Mouse (Mus musculus) B cell, adult 2 months (primary cell): ENCODE data around the gene Bfar.
"Not testable (repeated sequence)": the region's sequence is repeated elsewhere in the genome, so short reads cannot be mapped to it uniquely, and the experiment has no call there.

Experiments
- DNase-seq, 2 experiments: peaks; one replicate each; pipeline ENCODE4 v3.0.0; 2022

Bfar gene

GRCm38 (mm10) chr16:13671685-13672385 lies at the start of gene Bfar, which contains the start of gene 3110001I22Rik:
TSS of gene Bfar (plus strand) at chr16:13671858.
TSS of gene 3110001I22Rik (plus strand) at chr16:13671929.
- DNase-seq, result peak; percentile 92

- DNase-seq, result no peak
Observed at GRCm38 (mm10) chr16:13628345-13628744, 43.3 kb upstream of the Bfar start.

- DNase-seq, result not testable (repeated sequence)
Observed at GRCm38 (mm10) chr16:13638198-13638597, 33.5 kb upstream of the Bfar start.

GRCm38 (mm10) chr16:13639508-13639907 lies 32.1 kb upstream of the Bfar start:
- peak; percentile 9 to 12 for DNase-seq

- peak; percentile 49 to 51 for DNase-seq
Observed at GRCm38 (mm10) chr16:13640064-13640463, 31.6 kb upstream of the Bfar start.

- DNase-seq, result no peak
Observed at GRCm38 (mm10) chr16:13644474-13644873, 27.2 kb upstream of the Bfar start.

- no peak for DNase-seq
Observed at GRCm38 (mm10) chr16:13645930-13646329, 25.7 kb upstream of the Bfar start.

- DNase-seq, result no peak
Observed at GRCm38 (mm10) chr16:13658886-13659285, 12.8 kb upstream of the Bfar start.

GRCm38 (mm10) chr16:13660736-13661135 lies 10.9 kb upstream of the Bfar start:
- no peak for DNase-seq

- DNase-seq, result peak; percentile 98
Observed at GRCm38 (mm10) chr16:13667878-13668343, 3.7 kb upstream of the Bfar start, which contains the start of gene Parn. TSS of gene Parn (minus strand) at chr16:13668170.

GRCm38 (mm10) chr16:13668402-13669108 lies 3.1 kb upstream of the Bfar start:
- no peak for DNase-seq

GRCm38 (mm10) chr16:13669282-13669681 lies 2.4 kb upstream of the Bfar start:
- no peak for DNase-seq

- peak in 1 of 2 experiments; percentile 10 for DNase-seq
Observed at GRCm38 (mm10) chr16:13670896-13671295, 762 bp upstream of the Bfar start.

- peak; percentile 75 to 80 for DNase-seq
Observed at GRCm38 (mm10) chr16:13672386-13672898, 784 bp downstream of the Bfar start.

GRCm38 (mm10) chr16:13673114-13673513 lies 1.5 kb downstream of the Bfar start:
- DNase-seq, result no peak

GRCm38 (mm10) chr16:13674511-13674910 lies 2.9 kb downstream of the Bfar start:
- no peak for DNase-seq

- no peak for DNase-seq
Observed at GRCm38 (mm10) chr16:13678601-13679319, 7.1 kb downstream of the Bfar start.

GRCm38 (mm10) chr16:13698998-13699397 lies 27.3 kb downstream of the Bfar start:
- DNase-seq, result peak; percentile 25 to 32

- no peak for DNase-seq
Observed at GRCm38 (mm10) chr16:13702184-13702583, 30.5 kb downstream of the Bfar start.

GRCm38 (mm10) chr16:13704676-13705075 lies 33.0 kb downstream of the Bfar start:
- no peak for DNase-seq

- DNase-seq, result no peak
Observed at GRCm38 (mm10) chr16:13714910-13715309, 43.3 kb downstream of the Bfar start.

GRCm38 (mm10) chr16:13716821-13717553 lies 45.3 kb downstream of the Bfar start:
- DNase-seq, result no peak
